Mouse (Mus musculus): ENCODE results near the gene Rnf215. TPM values are rescaled to one million over a fixed set of nuclear protein-coding genes. Genes with fewer than 3 reads are reported as not detected.

Rnf215 gene
- polyA plus RNA-seq, 1 experiment: 8.0 TPM

DNA sequence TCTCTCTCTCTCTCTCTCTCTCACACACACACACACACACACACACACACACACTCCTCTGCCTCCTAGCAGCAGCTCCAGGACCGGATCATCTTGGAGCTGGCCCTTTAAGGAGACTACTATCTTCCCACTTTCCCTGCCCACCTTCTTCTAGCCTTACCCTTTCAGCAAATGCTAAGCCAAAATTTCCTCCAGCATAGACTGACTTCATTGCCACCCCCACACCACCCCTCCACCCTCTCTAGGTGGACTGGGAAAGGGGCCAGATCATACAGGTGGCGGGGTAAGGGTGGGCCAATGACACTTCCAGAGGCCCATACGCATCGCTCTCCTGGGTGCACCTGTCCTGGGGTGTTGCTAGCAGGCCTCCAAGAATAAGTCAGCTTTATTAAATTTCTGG is 19.6 kb upstream of the Rnf215 start:
- H3K9me3 ChIP-seq (replicated peaks; ENCODE audit: control insufficient read depth, insufficient read depth, low read length, poor library complexity, severe bottlenecking): no peaks in the 10 kb centered on the region
- no peak overlapping the region for H3K27ac ChIP-seq (ENCODE audit: insufficient read depth, low read length)
- no peaks in the 10 kb centered on the region for H3K36me3 ChIP-seq (ENCODE audit: control insufficient read depth, insufficient read depth, low read length, poor library complexity, severe bottlenecking)
- no peaks in the 10 kb centered on the region for H3K27me3 ChIP-seq (ENCODE audit: control insufficient read depth, insufficient read depth, low read length, poor library complexity, severe bottlenecking)
- no peak for TF ChIP-seq EP300 (IDR thresholded peaks at IDR 0.05; ENCODE audit: insufficient read depth, low read depth, low read length)
- TF ChIP-seq CTCF (IDR thresholded peaks at IDR 0.05; ENCODE audit: low read depth, low read length): no peak
- TF ChIP-seq POLR2A (IDR thresholded peaks at IDR 0.05; ENCODE audit: insufficient read depth, low read length): no peak
- no peaks in the 10 kb centered on the region for H3K4me1 ChIP-seq (ENCODE audit: control insufficient read depth, insufficient read depth, low read length)
- H3K9ac ChIP-seq (ENCODE audit: low read depth, poor library complexity, severe bottlenecking): no peak overlapping the region
- no peak overlapping the region for H3K4me3 ChIP-seq (ENCODE audit: low read depth, low read length)

- no peaks in the 10 kb centered on the region for H3K27me3 ChIP-seq (ENCODE audit: control insufficient read depth, insufficient read depth, low read length, poor library complexity, severe bottlenecking)
- H3K9ac ChIP-seq (ENCODE audit: low read depth, poor library complexity, severe bottlenecking): no peak overlapping the region
- no peaks in the 10 kb centered on the region for H3K9me3 ChIP-seq (replicated peaks; ENCODE audit: control insufficient read depth, insufficient read depth, low read length, poor library complexity, severe bottlenecking)
- H3K27ac ChIP-seq (ENCODE audit: insufficient read depth, low read length): no peak overlapping the region
- no peaks in the 10 kb centered on the region for H3K4me1 ChIP-seq (ENCODE audit: control insufficient read depth, insufficient read depth, low read length)
- TF ChIP-seq EP300 (IDR thresholded peaks at IDR 0.05; ENCODE audit: insufficient read depth, low read depth, low read length) (no peak), CTCF (IDR thresholded peaks at IDR 0.05; ENCODE audit: low read depth, low read length) (no peak), POLR2A (IDR thresholded peaks at IDR 0.05; ENCODE audit: insufficient read depth, low read length) (no peak)
- no peaks in the 10 kb centered on the region for H3K36me3 ChIP-seq (ENCODE audit: control insufficient read depth, insufficient read depth, low read length, poor library complexity, severe bottlenecking)
- no peak overlapping the region for H3K4me3 ChIP-seq (ENCODE audit: low read depth, low read length)
Observed at GRCm38 (mm10) chr11:4116458-4117141, 18.4 kb upstream of the Rnf215 start.

DNA sequence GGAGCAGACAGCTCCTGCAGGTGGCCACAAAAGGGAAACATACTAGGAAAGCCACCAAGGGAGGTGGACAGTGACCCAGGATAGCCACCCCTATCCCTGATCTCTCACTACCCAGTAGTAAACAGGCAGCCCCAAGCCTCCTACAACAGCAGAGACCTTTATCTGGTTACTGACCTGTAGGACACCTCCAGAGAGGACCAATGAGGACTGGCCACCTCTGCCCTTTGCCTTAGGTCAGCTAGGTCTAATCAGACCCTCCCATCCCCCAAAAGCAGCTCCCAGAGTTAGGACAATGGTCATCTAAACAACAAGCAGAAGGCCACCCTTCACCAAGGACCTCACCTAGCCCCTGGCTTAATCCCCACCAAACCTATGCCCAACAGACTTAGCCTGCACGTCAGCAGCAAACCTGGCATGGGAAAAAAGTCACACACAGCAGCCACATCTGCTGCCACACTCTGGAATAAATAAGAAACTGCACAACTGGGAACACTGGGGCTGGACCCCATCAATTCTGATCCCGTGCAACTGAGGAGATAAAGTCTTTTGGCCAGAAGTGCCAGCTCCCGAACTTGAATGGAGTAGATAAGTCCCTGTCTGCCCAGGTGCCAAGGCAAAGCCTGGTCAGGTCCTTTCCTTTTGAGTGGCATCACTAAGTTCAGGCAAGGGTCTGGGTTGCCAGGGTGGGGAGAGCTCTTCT is 17.5 kb upstream of the Rnf215 start:
- Histone ChIP-seq H3K4me3 (ENCODE audit: low read depth, low read length) (no peak overlapping the region), H3K36me3 (ENCODE audit: control insufficient read depth, insufficient read depth, low read length, poor library complexity, severe bottlenecking) (no peaks in the 10 kb centered on the region), H3K27ac (ENCODE audit: insufficient read depth, low read length) (no peak overlapping the region), H3K27me3 (ENCODE audit: control insufficient read depth, insufficient read depth, low read length, poor library complexity, severe bottlenecking) (no peaks in the 10 kb centered on the region), H3K4me1 (ENCODE audit: control insufficient read depth, insufficient read depth, low read length) (no peaks in the 10 kb centered on the region), H3K9ac (ENCODE audit: low read depth, poor library complexity, severe bottlenecking) (no peak overlapping the region), H3K9me3 (replicated peaks; ENCODE audit: control insufficient read depth, insufficient read depth, low read length, poor library complexity, severe bottlenecking) (no peaks in the 10 kb centered on the region)
- TF ChIP-seq POLR2A (IDR thresholded peaks at IDR 0.05; ENCODE audit: insufficient read depth, low read length) (no peak), CTCF (IDR thresholded peaks at IDR 0.05; ENCODE audit: low read depth, low read length) (no peak), EP300 (IDR thresholded peaks at IDR 0.05; ENCODE audit: insufficient read depth, low read depth, low read length) (no peak)

DNA sequence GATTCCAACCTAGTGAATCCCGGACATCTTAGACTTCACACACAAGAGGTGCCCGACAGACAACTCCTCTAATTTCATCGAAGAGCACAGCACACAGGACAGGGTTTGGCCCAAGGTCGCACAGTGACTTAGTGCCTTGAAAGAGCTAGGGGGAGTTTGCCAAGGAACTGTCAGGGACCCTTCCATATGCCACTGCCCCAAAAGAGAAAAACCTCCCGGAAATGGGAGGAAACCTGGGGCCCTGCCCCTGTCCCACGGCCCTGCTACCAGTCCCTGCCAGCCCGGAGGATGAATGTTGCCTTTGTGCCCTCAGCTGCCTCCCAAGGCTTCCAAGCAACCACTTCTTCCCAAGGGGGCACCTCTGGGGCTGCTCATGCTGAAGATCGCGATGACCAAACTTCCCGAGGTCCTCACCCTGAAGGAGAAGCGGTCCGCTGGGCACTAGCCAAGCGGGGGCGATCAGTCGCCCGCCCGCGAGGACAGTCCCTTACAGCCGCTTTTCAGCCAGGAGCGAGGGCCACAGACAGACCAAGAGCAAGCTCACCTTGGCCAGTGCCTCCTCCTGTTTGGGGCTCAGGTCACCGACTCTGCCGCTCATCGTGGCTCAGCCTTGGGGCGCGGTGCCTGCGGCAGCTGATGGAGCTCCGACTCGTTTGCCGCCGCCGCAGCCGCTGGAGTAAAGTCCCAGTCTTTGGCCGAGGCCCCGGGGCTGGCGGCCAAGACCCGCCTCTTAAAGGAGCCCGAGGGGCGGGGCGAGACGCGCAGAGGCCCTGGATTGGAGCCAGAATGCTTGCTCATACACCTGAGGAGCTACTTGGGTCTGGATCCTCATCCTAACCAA is 16.7 kb upstream of the Rnf215 start:
- no peaks in the 10 kb centered on the region for H3K9me3 ChIP-seq (replicated peaks; ENCODE audit: control insufficient read depth, insufficient read depth, low read length, poor library complexity, severe bottlenecking)
- H3K9ac ChIP-seq (ENCODE audit: low read depth, poor library complexity, severe bottlenecking): peak overlapping the region; percentile 58
- no peaks in the 10 kb centered on the region for H3K4me1 ChIP-seq (ENCODE audit: control insufficient read depth, insufficient read depth, low read length)
- H3K27ac ChIP-seq (ENCODE audit: insufficient read depth, low read length): no peak overlapping the region
- peak overlapping the region; percentile 66 for H3K4me3 ChIP-seq (ENCODE audit: low read depth, low read length)
- H3K36me3 ChIP-seq (ENCODE audit: control insufficient read depth, insufficient read depth, low read length, poor library complexity, severe bottlenecking): no peaks in the 10 kb centered on the region
- TF ChIP-seq POLR2A (IDR thresholded peaks at IDR 0.05; ENCODE audit: insufficient read depth, low read length) (no peak), CTCF (IDR thresholded peaks at IDR 0.05; ENCODE audit: low read depth, low read length) (no peak), EP300 (IDR thresholded peaks at IDR 0.05; ENCODE audit: insufficient read depth, low read depth, low read length) (no peak)
- no peaks in the 10 kb centered on the region for H3K27me3 ChIP-seq (ENCODE audit: control insufficient read depth, insufficient read depth, low read length, poor library complexity, severe bottlenecking)

- no peaks in the 10 kb centered on the region for H3K4me1 ChIP-seq (ENCODE audit: control insufficient read depth, insufficient read depth, low read length)
- H3K9ac ChIP-seq (ENCODE audit: low read depth, poor library complexity, severe bottlenecking): no peak overlapping the region
- no peaks in the 10 kb centered on the region for H3K36me3 ChIP-seq (ENCODE audit: control insufficient read depth, insufficient read depth, low read length, poor library complexity, severe bottlenecking)
- no peak overlapping the region for H3K4me3 ChIP-seq (ENCODE audit: low read depth, low read length)
- H3K27me3 ChIP-seq (ENCODE audit: control insufficient read depth, insufficient read depth, low read length, poor library complexity, severe bottlenecking): no peaks in the 10 kb centered on the region
- no peaks in the 10 kb centered on the region for H3K9me3 ChIP-seq (replicated peaks; ENCODE audit: control insufficient read depth, insufficient read depth, low read length, poor library complexity, severe bottlenecking)
- H3K27ac ChIP-seq (ENCODE audit: insufficient read depth, low read length): no peak overlapping the region
- TF ChIP-seq CTCF (IDR thresholded peaks at IDR 0.05; ENCODE audit: low read depth, low read length) (no peak), EP300 (IDR thresholded peaks at IDR 0.05; ENCODE audit: insufficient read depth, low read depth, low read length) (no peak), POLR2A (IDR thresholded peaks at IDR 0.05; ENCODE audit: insufficient read depth, low read length) (no peak)
Observed at GRCm38 (mm10) chr11:4119635-4120034, 15.4 kb upstream of the Rnf215 start.

All from ES-Bruce4 (cell line).